Mouse (Mus musculus): ENCODE results near the gene Col12a1.

Gene Col12a1

DNA sequence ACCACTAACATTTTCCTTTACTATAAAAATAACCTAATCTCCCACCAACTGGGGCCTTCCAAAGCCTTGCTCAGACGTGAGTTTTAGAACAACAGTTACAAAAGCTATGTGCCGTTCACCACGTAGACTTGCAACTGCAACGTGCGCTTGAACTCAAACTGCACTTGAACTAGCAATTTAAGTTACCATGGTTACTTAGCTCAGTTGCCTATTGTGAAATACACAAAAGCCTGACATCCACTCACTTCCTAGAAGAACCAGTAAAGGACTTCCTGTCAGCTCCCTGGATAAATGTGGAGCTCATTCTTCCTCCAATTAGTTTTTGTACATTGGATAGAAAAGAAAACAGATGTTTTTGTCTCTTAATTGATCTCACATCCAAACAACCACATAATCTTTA is 112.9 kb downstream of the Col12a1 start:
- DNase-seq (ENCODE audit: low read depth, low spot score) = no peak

DNA sequence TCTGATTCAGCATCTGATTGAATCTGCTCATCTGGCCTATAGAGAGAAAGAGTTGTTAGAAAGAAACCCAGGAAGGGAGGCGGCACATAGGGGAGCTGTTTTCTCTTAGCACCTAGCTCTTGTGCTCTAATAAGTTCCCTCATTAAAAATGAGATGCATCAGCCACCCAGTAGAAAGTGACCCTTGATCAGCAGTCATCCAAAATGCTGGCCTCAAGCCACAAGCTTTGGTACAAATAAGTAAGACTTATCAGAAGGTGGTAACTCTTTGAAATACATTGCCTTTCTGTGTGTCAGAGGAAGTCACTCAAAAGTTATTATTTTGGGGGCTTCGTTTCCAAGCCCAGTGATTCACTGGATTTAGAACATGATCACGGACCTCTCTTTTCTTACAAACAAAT is 114.1 kb downstream of the Col12a1 start:
- DNase-seq (ENCODE audit: low read depth, low spot score) = no peak

DNA sequence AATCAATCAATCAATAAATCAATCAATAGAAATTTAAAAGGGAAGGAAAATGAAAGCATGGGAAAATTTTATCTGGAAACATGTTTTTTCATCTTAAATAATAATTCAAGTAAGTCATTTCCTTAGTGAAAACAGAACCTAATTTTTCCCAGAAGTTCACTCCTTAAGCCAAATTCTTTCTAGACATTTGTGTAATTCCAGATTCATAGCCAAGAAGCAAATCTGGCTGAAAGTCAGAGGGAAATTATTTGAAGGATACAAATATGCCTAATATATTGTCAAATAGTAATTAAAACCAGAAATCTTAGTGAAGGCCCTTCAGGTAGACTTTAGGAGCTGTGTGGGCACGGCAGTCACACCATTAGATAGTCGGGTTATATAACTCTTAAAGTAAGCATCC is 115.2 kb downstream of the Col12a1 start:
- no peak for DNase-seq (ENCODE audit: low read depth, low spot score)

DNA sequence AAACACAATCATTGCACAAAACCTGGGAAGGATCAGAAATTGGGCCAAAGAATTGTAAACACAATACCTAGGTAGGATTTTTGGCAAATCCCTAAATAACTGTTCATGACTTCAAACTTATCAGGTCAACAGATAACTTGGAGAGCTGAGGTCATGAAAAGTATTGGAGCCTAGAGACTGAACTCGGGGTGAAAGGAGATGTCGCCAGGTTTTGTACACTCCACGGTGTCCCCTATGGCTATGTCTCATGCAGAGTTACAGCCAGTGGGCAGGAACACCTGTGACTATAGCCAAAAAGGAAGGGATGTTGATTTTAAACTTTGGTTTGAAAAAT is 118.4 kb downstream of the Col12a1 start:
- DNase-seq (ENCODE audit: low read depth, low spot score) = no peak

DNA sequence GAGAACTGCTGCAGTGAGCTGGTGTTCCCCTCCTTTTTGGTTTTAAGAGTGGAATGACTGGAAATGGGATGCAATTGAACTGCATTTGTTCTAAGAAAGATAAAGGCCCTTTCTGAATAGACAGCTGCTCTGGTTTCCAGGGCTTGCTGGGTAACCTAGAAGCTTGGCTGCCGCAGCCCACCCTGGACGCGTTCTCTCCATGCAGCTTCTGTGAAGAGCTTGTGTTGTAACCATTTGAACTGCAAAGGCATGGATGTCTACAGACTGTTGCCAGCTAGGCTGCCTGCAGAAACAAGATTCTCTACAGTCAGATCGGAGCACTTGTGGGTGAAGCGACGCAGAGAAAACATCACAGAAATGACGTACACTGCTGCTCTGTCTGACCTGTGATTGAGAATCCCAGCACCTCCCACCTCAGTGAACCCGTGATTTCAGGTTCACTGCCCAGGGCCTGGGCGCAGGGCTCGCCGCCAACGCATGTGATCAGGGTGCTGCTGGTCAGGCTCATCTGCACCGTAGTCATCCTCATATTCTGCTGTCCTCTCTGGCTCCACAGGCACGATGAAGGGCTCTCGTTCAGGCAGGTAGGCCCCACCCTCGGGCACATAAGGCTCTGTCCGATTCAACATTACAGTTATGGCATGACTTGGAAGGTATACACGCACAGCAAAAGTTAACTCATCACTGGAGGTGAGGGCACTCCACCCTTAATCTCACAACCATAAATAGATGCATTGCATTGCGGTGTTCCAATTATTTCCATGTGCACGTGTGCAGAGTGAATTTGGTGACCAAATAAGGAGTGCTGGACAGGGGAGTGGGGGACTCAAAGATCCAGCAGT is 119.0 kb downstream of the Col12a1 start:
- DNase-seq (ENCODE audit: low read depth, low spot score) = no peak

DNA sequence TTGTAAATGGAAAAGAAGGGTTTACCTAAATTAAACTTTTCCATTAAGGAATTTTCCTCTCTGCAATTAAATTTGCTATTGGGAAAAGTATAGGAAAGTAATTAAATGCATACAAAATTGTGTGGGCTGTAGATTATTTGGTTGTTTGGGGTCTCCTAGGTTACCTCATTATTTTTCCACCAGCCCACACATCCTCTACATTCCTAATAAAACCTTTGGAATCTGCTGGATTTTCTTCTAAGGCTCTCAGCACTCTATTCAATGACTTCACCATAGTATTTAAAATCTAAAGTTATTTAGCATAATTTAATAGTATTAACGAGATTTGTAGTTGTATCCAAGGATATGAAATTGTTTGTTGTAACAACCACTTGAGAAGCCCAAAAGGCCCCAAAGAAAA is 120.1 kb downstream of the Col12a1 start:
- no peak for DNase-seq (ENCODE audit: low read depth, low spot score)

DNA sequence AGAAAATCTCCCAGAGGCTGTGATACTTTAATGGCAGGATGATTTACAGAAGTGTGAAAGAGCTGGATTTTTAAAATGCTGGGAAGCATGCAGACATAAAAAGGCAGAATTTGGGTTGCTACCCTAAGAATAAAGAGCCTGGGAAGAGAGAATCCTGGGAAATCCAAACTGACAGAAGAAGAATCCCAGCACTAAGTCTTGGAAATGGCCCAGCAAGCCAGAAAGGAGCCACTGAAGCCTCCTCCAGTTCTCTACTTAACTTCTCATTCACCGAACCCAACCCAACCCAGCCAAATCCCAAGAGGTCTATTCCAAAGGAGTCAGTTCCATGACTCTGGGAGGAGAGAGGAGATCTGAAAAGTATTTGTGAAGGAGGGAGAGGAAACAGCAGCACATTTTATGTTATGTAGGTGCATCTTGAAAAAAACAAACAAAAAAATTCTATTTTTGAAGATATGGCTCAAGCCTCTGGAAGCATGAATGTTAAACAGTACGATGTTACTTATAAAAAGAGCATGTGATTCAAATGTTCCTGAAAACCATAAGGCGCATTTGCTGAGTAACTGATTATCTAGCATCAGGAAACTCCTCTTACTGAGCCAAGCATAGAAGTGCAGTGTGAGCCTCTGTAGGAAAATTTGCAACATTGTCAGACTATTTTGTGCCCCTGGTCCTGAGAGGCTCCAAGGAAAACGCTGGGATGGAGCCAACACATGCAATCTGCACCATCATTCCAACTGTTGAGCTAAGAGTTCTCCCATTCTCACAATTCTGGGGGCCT is 132.0 kb downstream of the Col12a1 start:
- DNase-seq (ENCODE audit: low read depth, low spot score) = no peak

DNA sequence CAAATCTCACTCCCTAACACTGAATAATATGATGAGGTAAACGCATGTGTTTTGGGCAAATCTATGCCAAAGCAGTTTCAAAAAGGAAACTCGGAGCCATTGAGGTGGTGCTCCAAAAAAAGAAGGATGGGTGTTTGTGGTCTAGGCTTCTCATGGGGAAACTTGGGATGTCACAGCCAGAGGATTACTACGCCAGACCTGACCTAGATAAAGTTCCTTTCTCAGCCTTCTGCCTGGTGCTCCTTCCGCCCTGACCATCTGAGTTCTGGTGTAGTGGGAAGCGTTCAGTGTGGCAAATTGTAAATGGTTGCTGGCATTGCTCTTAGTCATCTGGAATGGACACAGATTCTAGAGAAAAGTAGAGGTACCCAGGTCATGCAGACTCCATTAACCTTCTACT is 151.8 kb downstream of the Col12a1 start:
- no peak for DNase-seq (ENCODE audit: low read depth, low spot score)

DNA sequence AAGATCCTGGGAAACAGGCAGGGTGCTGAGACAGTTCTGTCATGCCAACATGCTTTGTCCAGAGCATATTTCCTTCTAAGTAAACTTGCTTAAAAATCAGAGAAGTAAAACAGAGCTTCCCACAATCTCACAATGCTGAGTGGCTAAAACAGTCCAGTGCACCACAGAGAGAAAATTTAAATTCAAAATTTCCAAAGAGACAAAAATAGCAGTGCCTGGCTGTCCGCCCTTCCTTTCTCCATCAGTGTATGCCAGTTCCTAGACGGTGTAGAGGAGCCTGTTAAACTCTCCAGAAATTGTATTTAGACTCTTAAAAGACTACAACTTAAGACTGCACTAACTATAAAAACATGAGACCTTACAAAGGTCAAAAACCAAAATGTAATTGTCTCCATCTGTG is 165.3 kb downstream of the Col12a1 start:
- no peak for DNase-seq (ENCODE audit: low read depth, low spot score)
